Mouse (Mus musculus) gastrocnemius, adult 2 months (tissue): ENCODE results near the gene Slc45a3. TPM values are rescaled to one million over a fixed set of nuclear protein-coding genes. Genes with fewer than 3 reads are reported as not detected.

ENCODE experiments used
- DNase-seq: peaks from one replicate; pipeline ENCODE4 v3.0.0; 2022
- H3K27ac ChIP-seq: fragments of 200-600 bp; 2 replicates; pipeline ENCODE4 v1.8.1; 2022; ENCODE audit warnings: mild to moderate bottlenecking
- H3K4me3 ChIP-seq: fragments of 200-600 bp; 2 replicates; pipeline ENCODE4 v1.8.1; 2022; ENCODE audit warnings: mild to moderate bottlenecking, moderate library complexity
- CTCF ChIP-seq: fragments of 200-600 bp; IDR thresholded peaks from 2 replicates; pipeline ENCODE4 v1.8.1; 2022; ENCODE audit warnings: antibody characterized with exemption, mild to moderate bottlenecking, moderate library complexity
- intact Hi-C: fragments of 180-260 bp; cut with DNase I; formaldehyde crosslinking; loops from one replicate; pipeline ENCODE4 v1.15.1; 2025
- total RNA-seq, 2 experiments: library from RNA; stranded (reverse); gene quantifications; 2 replicates each; pipeline ENCODE4 v1.2.3; 2021

Slc45a3 gene
- total RNA-seq, 2 experiments from 2014 or later: 0.84 to 1.4 TPM

- TF ChIP-seq CTCF: no peak
- Histone ChIP-seq H3K27ac (peak overlapping the region; percentile 24), H3K4me3 (no peak overlapping the region)
- intact Hi-C loops: no loop called here
- no peak for DNase-seq
Measured at GRCm38 (mm10) chr1:131968983-131969382, 6.2 kb downstream of the Slc45a3 start.

GRCm38 (mm10) chr1:131969825-131970224 lies 7.1 kb downstream of the Slc45a3 start:
- intact Hi-C loops: no loop called here
- TF ChIP-seq CTCF: no peak
- Histone ChIP-seq H3K27ac (no peak overlapping the region), H3K4me3 (no peak overlapping the region)
- DNase-seq: no peak

- DNase-seq: no peak
- H3K4me3 ChIP-seq: no peak overlapping the region
- TF ChIP-seq CTCF: no peak
- intact Hi-C loops: no loop called here
- H3K27ac ChIP-seq: no peak overlapping the region
Measured at GRCm38 (mm10) chr1:131970322-131970660, 7.5 kb downstream of the Slc45a3 start.

- intact Hi-C loops: no loop called here
- no peak for TF ChIP-seq CTCF
- no peak for DNase-seq
- Histone ChIP-seq H3K27ac (no peak overlapping the region), H3K4me3 (no peak overlapping the region)
Measured at GRCm38 (mm10) chr1:131970661-131971520, 8.1 kb downstream of the Slc45a3 start.

- no peak for TF ChIP-seq CTCF
- intact Hi-C loops: no loop called here
- Histone ChIP-seq H3K4me3 (no peak overlapping the region), H3K27ac (no peak overlapping the region)
- DNase-seq: no peak
Measured at GRCm38 (mm10) chr1:131971771-131972497, 9.2 kb downstream of the Slc45a3 start.

GRCm38 (mm10) chr1:131972498-131973334 lies 9.9 kb downstream of the Slc45a3 start:
- no peak overlapping the region for H3K4me3 ChIP-seq
- no peak overlapping the region for H3K27ac ChIP-seq
- intact Hi-C loops: no loop called here
- no peak for DNase-seq
- no peak for TF ChIP-seq CTCF

- intact Hi-C loops: no loop called here
- TF ChIP-seq CTCF: no peak
- no peak overlapping the region for H3K27ac ChIP-seq
- H3K4me3 ChIP-seq: no peak overlapping the region
- DNase-seq: no peak
Measured at GRCm38 (mm10) chr1:131973991-131974390, 11.2 kb downstream of the Slc45a3 start.

- no peak for DNase-seq
- Histone ChIP-seq H3K4me3 (no peak overlapping the region), H3K27ac (no peak overlapping the region)
- intact Hi-C loops: no loop called here
- no peak for TF ChIP-seq CTCF
Measured at GRCm38 (mm10) chr1:131976886-131977285, 14.1 kb downstream of the Slc45a3 start.

GRCm38 (mm10) chr1:131980471-131980870 lies 17.7 kb downstream of the Slc45a3 start:
- Histone ChIP-seq H3K4me3 (no peak overlapping the region), H3K27ac (no peak overlapping the region)
- no peak for TF ChIP-seq CTCF
- intact Hi-C loops: loop anchor here (5.0 kb wide), 2 partner anchors 43 to 177 kb away; no protein-coding TSS in a partner anchor
- no peak for DNase-seq

- Histone ChIP-seq H3K4me3 (no peak overlapping the region), H3K27ac (no peak overlapping the region)
- intact Hi-C loops: loop anchor here (5.0 kb wide), 2 partner anchors 44 to 176 kb away; no protein-coding TSS in a partner anchor
- peak; percentile 80 for DNase-seq
- TF ChIP-seq CTCF: peak; percentile 94
Measured at GRCm38 (mm10) chr1:131981378-131982013, 18.7 kb downstream of the Slc45a3 start.

GRCm38 (mm10) chr1:131982907-131983306 lies 20.1 kb downstream of the Slc45a3 start:
- Histone ChIP-seq H3K27ac (no peak overlapping the region), H3K4me3 (no peak overlapping the region)
- TF ChIP-seq CTCF: peak; percentile 99
- peak; percentile 81 for DNase-seq
- intact Hi-C loops: loop anchor here (1.0 to 5.0 kb wide), 3 partner anchors 46 to 174 kb away; no protein-coding TSS in a partner anchor

- DNase-seq: no peak
- Histone ChIP-seq H3K4me3 (no peak overlapping the region), H3K27ac (no peak overlapping the region)
- TF ChIP-seq CTCF: no peak
- intact Hi-C loops: loop anchor here (1.0 to 5.0 kb wide), 3 partner anchors 47 to 173 kb away; no protein-coding TSS in a partner anchor
Measured at GRCm38 (mm10) chr1:131983806-131984205, 21.0 kb downstream of the Slc45a3 start.
